Mouse (Mus musculus) stomach, embryonic 14.5 days (tissue): ENCODE data around the gene Dll3. TPM values are rescaled to one million over a fixed set of nuclear protein-coding genes. Genes with fewer than 3 reads are reported as not detected.
A peak's percentile ranks its signal among the peaks of the same experiment; 100 is the strongest.

Experiments used
- ATAC-seq: fragments of 200-750 bp; cut with Nextera tagmentation; 2 replicates; pipeline ENCODE4 v1.8.0; 2017; ENCODE audit warnings: low read depth, moderate TSS enrichment; ENCODE audit not compliant: insufficient number of reproducible peaks, insufficient read depth, low FRiP score
- H3K27ac ChIP-seq: fragments of 300-500 bp; sonication (generic); 2 replicates; pipeline ENCODE4 v1.5.1; 2014; ENCODE audit warnings: mild to moderate bottlenecking, low read length, moderate library complexity, mixed read lengths
- H3K27me3 ChIP-seq: fragments of 300-500 bp; sonication (generic); 2 replicates; pipeline ENCODE4 v1.6.1; 2014; ENCODE audit warnings: low read length, control low read depth, mixed read lengths; ENCODE audit not compliant: control insufficient read depth, insufficient read depth
- H3K36me3 ChIP-seq: fragments of 300-500 bp; sonication (generic); 2 replicates; pipeline ENCODE4 v1.6.1; 2014; ENCODE audit warnings: mild to moderate bottlenecking, control low read depth, low read length, moderate library complexity, mixed read lengths; ENCODE audit not compliant: control insufficient read depth, insufficient read depth
- H3K4me1 ChIP-seq: fragments of 300-500 bp; sonication (generic); 2 replicates; pipeline ENCODE4 v1.6.1; 2014; ENCODE audit warnings: low read length, control low read depth, mixed read lengths; ENCODE audit not compliant: control insufficient read depth, insufficient read depth
- H3K4me2 ChIP-seq: fragments of 300-500 bp; sonication (generic); replicated peaks from 2 replicates; pipeline ENCODE4 v1.6.1; 2014; ENCODE audit warnings: low read depth, low read length, control low read depth
- H3K4me3 ChIP-seq: fragments of 300-500 bp; sonication (generic); 2 replicates; pipeline ENCODE4 v1.5.1; 2014; ENCODE audit warnings: low read depth, low read length, control low read depth
- H3K9ac ChIP-seq: fragments of 300-500 bp; sonication (generic); replicated peaks from 2 replicates; pipeline ENCODE4 v1.6.1; 2014; ENCODE audit warnings: low read depth, mild to moderate bottlenecking, control low read depth, low read length, moderate library complexity, mixed read lengths
- H3K9me3 ChIP-seq: fragments of 300-500 bp; sonication (generic); 2 replicates; pipeline ENCODE4 v1.6.1; 2016; ENCODE audit warnings: low read depth, low read length, control low read depth; ENCODE audit not compliant: control insufficient read depth
- WGBS: fragments of 180-500 bp; shearing (Covaris S2); extraction: QIAGEN DNeasy Blood & Tissue Kit; methylation state at CpG from one replicate; pipeline ENCODE4 v1.1.7; 2014; 5-methylcytosine and 5-hydroxymethylcytosine counted together
- polyA plus RNA-seq: library from polyadenylated mRNA; unstranded; fragments of >200 nt; fragmentation: Nextera tagmentation; extraction: Ambion mirVana; gene quantifications from 2 replicates; pipeline ENCODE4 v1.2.1, GENCODE M21; 2014

Gene Dll3
- polyA plus RNA-seq, 1 experiment from 2014 or later = 3.8 TPM

- WGBS = 74% methylated on average over 19 of the region's 19 CpGs
- peak overlapping the region; percentile 50 for H3K9ac ChIP-seq
- peaks cover 4% of the 10 kb centered on the region; the same call in 1 of the 2 replicates for H3K36me3 ChIP-seq
Measured at GRCm38 (mm10) chr7:28339213-28339917, 37.3 kb upstream of the Dll3 start.

GRCm38 (mm10) chr7:28338108-28338998 lies 36.3 kb upstream of the Dll3 start, which contains the start of gene Supt5:
TSS of gene Supt5 (minus strand) at chr7:28338746.
- H3K4me2 ChIP-seq = peak within 1 kb of the TSS; percentile 79
- H3K4me3 ChIP-seq = peak within 1 kb of the TSS; percentile 91
- peaks cover 4% of the 10 kb centered on the region; the same call in 1 of the 2 replicates for H3K36me3 ChIP-seq
- H3K27ac ChIP-seq = peak within 1 kb of the TSS; percentile 83
- WGBS = under 1% methylated on average over 77 of the region's 77 CpGs
- H3K9me3 ChIP-seq = no peaks in the 10 kb centered on the region
- peak within 1 kb of the TSS; percentile 91 for H3K9ac ChIP-seq
- no peaks in the 10 kb centered on the region for H3K27me3 ChIP-seq
- no peaks in the 10 kb centered on the region; the same call in 1 of the 2 replicates for H3K4me1 ChIP-seq
- ATAC-seq = peak; percentile 99

More at GRCm38 (mm10) chr7:28339213-28339917, 37.3 kb upstream of the Dll3 start:
- H3K4me2 ChIP-seq = peak overlapping the region; percentile 60
- H3K27me3 ChIP-seq = no peaks in the 10 kb centered on the region
- peak; percentile 1; the same call in 1 of the 2 replicates for ATAC-seq
- peak overlapping the region; percentile 82; the same call in 1 of the 2 replicates for H3K27ac ChIP-seq
- no peaks in the 10 kb centered on the region for H3K9me3 ChIP-seq
- H3K4me1 ChIP-seq = no peaks in the 10 kb centered on the region; the same call in 1 of the 2 replicates
- peak overlapping the region; percentile 91 for H3K4me3 ChIP-seq

- WGBS = 90% methylated on average over 2 of the region's 2 CpGs
- H3K9me3 ChIP-seq = no peaks in the 10 kb centered on the region
Measured at GRCm38 (mm10) chr7:28335471-28335870, 33.4 kb upstream of the Dll3 start.

GRCm38 (mm10) chr7:28334534-28334933 lies 32.5 kb upstream of the Dll3 start:
- peaks cover 22% of the 10 kb centered on the region for H3K36me3 ChIP-seq
- H3K4me3 ChIP-seq = no peak overlapping the region
- H3K27me3 ChIP-seq = no peaks in the 10 kb centered on the region
- H3K9ac ChIP-seq = no peak overlapping the region
- no peaks in the 10 kb centered on the region for H3K9me3 ChIP-seq
- no peak for ATAC-seq
- 92% methylated on average over 4 of the region's 4 CpGs for WGBS
- H3K4me2 ChIP-seq = no peak overlapping the region
- no peaks in the 10 kb centered on the region; the same call in 1 of the 2 replicates for H3K4me1 ChIP-seq
- H3K27ac ChIP-seq = no peak overlapping the region

More at GRCm38 (mm10) chr7:28335471-28335870, 33.4 kb upstream of the Dll3 start:
- Histone ChIP-seq H3K36me3 (peaks cover 14% of the 10 kb centered on the region), H3K4me3 (no peak overlapping the region), H3K4me1 (no peaks in the 10 kb centered on the region; the same call in 1 of the 2 replicates), H3K27me3 (no peaks in the 10 kb centered on the region), H3K27ac (no peak overlapping the region), H3K4me2 (no peak overlapping the region), H3K9ac (no peak overlapping the region)
- no peak for ATAC-seq

- no peak overlapping the region for H3K4me3 ChIP-seq
- H3K4me1 ChIP-seq = no peaks in the 10 kb centered on the region
- H3K36me3 ChIP-seq = peaks cover 72% of the 10 kb centered on the region
- no peak overlapping the region for H3K27ac ChIP-seq
- no peak for ATAC-seq
- WGBS = 91% methylated on average over 2 of the region's 2 CpGs
- no peaks in the 10 kb centered on the region for H3K9me3 ChIP-seq
- no peaks in the 10 kb centered on the region for H3K27me3 ChIP-seq
- no peak overlapping the region for H3K4me2 ChIP-seq
- no peak overlapping the region for H3K9ac ChIP-seq
Measured at GRCm38 (mm10) chr7:28328260-28328659, 26.2 kb upstream of the Dll3 start.

GRCm38 (mm10) chr7:28326457-28326856 lies 24.4 kb upstream of the Dll3 start:
- H3K27me3 ChIP-seq = no peaks in the 10 kb centered on the region
- no peak for ATAC-seq
- no peak overlapping the region for H3K4me3 ChIP-seq
- H3K4me1 ChIP-seq = no peaks in the 10 kb centered on the region
- no peak overlapping the region for H3K9ac ChIP-seq
- 84% methylated on average over 4 of the region's 4 CpGs for WGBS
- no peak overlapping the region for H3K27ac ChIP-seq
- peaks cover 90% of the 10 kb centered on the region for H3K36me3 ChIP-seq
- no peaks in the 10 kb centered on the region for H3K9me3 ChIP-seq
- H3K4me2 ChIP-seq = no peak overlapping the region

- H3K4me2 ChIP-seq = no peak overlapping the region
- H3K9me3 ChIP-seq = no peaks in the 10 kb centered on the region
- no peaks in the 10 kb centered on the region for H3K4me1 ChIP-seq
- H3K9ac ChIP-seq = no peak overlapping the region
- no peak overlapping the region for H3K27ac ChIP-seq
- H3K36me3 ChIP-seq = peaks cover 90% of the 10 kb centered on the region
- no peaks in the 10 kb centered on the region for H3K27me3 ChIP-seq
- no peak overlapping the region for H3K4me3 ChIP-seq
- 96% methylated on average over 8 of the region's 8 CpGs for WGBS
- ATAC-seq = no peak
Measured at GRCm38 (mm10) chr7:28325293-28325692, 23.3 kb upstream of the Dll3 start.

GRCm38 (mm10) chr7:28321974-28322720 lies 20.1 kb upstream of the Dll3 start:
- no peak overlapping the region for H3K27ac ChIP-seq
- no peak overlapping the region for H3K9ac ChIP-seq
- H3K27me3 ChIP-seq = no peaks in the 10 kb centered on the region
- no peak overlapping the region for H3K4me2 ChIP-seq
- ATAC-seq = no peak
- WGBS = 92% methylated on average over 15 of the region's 15 CpGs
- no peaks in the 10 kb centered on the region for H3K4me1 ChIP-seq
- no peak overlapping the region for H3K4me3 ChIP-seq
- H3K9me3 ChIP-seq = no peaks in the 10 kb centered on the region
- H3K36me3 ChIP-seq = peaks cover 95% of the 10 kb centered on the region
